Mouse (Mus musculus) c-Kit-positive CD71-negative TER-119-negative erythroid progenitor cells, embryonic 14.5 days (primary cell): Measurements from ENCODE around the gene Jagn1.

Experiments used
- DNase-seq: peaks from one replicate; pipeline ENCODE4 v3.0.0-alpha.2; 2013; ENCODE audit warnings: low read depth

Jagn1 gene

GRCm38 (mm10) chr6:113442442-113443090 is at the start of gene Jagn1:
Jagn1 (plus strand) TSS chr6:113442569.
- peak; percentile 98 for DNase-seq

DNA sequence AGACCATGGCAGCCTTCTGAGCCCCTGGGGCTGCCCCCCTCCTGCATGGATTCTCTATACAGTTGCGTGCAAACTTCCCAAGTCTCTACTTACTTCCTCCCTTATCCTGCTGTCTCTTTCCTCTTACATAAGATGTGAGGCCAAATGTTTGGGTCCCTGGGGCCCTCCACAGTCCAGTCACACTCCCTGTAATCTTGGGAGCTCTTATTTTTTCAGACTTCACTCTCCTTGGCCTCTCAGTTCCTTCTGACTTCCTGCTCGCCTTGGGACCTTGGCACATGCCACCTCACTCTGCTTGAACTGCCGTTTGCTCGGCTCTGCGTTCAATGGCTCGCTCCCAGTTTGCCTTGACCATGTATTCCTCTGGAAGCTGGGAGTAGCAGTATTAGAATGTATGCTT is 48.4 kb upstream of the Jagn1 start:
- no peak for DNase-seq

- no peak for DNase-seq
Observed at GRCm38 (mm10) chr6:113394811-113395210, 47.6 kb upstream of the Jagn1 start.

DNA sequence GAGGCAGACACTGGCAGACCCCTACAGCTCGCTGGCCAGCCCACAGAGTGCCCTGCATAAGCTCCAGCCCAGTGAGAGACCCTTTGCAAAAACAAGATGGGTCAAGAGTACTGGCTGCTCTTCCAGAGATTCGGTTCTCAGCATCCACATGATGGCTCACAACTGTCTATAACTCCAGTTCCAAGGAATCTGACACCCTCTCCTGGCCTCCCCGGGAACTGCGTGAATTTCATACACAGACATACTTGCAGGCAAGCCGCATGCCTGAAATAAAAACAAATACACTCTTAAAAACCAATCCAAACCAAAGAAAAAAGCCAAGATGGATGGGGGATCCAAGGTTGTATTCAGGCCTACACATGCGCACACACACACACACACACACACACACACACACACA is 46.9 kb upstream of the Jagn1 start:
- no peak for DNase-seq

GRCm38 (mm10) chr6:113396270-113397030 is 45.9 kb upstream of the Jagn1 start:
- DNase-seq, result no peak

DNA sequence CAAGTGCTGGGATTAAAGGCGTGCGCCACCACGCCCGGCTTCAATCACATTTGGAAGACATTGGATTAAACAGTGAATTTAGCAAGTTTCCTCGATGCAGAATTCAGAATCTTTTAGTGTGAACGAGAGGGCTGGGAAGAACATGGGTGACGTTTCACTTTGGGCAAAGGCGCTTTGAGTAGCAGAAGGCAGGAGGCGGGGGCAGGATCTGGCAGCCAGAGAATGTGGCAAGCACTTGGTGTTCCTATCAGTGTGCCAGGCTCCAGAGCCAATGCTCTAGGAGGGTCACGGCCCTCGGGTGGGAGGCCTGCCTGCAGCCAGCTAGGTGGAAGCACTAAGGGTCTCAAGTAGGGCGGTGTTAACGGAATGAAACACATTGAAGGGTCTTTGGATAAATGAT is 40.3 kb upstream of the Jagn1 start:
- no peak for DNase-seq

DNA sequence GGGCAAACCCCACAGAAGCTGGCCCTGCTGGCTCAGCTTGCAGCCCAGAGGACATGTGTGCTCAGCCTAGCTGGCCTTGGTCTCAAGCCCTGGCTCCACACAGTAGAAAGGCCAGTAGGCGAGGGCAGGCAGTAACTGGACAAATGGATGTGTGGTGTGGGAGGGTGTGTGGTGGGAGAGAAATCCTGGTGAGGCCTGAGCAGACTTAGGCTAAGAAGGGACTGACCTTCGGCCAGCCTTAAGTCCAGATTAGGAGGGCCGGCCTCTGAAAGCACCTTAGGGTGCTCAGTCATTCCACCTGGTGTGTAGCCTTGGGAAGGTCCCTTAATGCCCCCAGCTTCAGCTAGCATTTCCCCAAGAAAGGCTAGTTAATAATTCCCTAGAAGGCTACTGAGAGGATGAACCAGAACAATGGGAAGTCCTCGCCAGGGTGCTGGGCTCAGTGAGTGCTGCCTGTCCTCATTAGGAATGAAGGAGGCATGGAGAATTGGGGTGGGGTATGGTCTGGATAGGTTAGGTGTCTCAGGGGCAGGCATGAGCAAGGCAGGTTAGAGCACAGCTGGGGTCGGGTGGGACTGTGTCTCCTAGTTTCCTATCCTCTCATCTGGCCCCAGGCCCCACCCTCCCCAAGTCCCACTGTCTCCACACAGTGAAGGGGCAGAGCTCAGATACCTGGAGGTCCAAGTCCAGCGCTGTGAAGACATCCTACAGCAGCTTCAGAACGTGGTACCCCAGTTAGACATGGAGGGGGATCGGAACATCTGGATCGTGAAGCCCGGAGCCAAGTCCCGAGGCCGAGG is 37.5 kb upstream of the Jagn1 start:
- no peak for DNase-seq

- DNase-seq, result no peak
Observed at GRCm38 (mm10) chr6:113405483-113405882, 36.9 kb upstream of the Jagn1 start.

GRCm38 (mm10) chr6:113406683-113407082 is 35.7 kb upstream of the Jagn1 start:
- no peak for DNase-seq

DNA sequence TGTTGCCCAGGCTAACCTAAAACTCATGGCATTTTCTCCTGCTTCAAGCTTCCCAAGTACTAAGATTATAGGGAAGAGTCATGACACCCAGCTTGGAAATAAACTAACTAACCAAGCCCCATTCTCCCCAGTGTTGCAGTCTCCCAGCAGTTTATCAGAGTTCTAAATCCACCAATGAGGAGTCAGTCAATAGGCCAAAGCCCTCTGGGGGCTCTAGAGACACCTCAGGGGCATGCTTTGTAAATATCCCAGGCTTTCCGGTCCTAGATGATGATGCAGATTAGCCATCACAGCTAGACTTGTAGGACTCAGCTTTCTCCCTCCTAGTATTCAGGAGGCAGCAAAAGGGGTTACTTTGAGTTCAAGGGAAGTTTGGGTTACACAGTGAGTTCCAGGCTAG is 32.4 kb upstream of the Jagn1 start:
- no peak for DNase-seq

DNA sequence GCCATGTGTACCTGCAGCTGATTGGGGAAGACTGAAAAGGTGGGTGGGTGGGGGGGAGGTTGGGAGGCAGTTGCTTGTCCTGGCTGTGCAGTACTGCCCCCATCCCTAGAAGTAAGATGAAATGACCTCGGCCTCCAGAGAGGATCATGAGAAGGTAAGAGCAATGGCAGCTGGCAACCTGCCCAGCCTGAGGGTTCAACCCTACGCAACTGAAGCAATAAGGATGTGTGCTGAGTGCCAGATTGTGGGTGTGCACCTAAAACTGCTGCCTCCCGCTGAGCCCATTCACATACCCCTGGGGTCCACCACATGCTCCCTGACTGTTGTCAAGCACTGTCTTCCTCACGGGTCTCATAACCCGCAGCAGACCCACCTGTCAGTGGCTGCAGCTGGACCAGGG is 26.0 kb upstream of the Jagn1 start:
- DNase-seq, result no peak

DNA sequence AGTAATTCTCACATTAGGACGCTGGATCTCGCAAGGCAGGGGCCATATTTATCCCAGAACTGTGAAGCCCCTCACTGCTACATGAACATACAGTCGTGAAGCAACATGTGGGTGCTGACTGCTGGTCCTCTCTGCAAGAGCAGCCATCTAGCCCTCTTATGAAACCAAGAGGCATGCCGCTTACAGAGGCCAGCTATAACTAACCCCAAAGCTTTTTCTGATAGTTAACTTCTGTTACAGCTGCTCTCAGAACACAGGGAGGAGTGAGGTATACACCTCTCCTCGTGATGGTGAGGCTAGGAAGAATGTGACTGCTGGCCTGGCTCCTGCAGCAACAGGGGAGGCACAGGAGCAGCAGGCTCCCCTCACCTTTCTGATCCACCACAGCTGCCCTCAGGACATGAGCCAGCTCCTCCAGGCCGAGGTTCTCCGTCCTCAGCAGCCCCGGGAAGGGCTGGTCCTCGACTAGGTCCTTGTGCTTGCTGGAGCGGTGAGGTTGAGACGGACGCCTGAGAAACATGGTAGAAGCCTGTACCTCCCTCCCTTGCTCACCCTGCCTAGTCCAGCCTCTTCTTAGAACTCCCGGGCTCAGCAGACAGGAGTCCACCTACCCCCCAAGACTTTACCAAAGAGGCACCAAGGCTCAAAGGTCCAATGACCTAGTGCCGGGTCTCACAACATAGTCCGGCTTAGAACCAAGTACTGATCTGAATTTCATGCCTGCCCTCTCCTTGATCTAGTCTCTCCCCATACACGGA is 23.7 kb upstream of the Jagn1 start:
- no peak for DNase-seq

- DNase-seq, result peak; percentile 99
Observed at GRCm38 (mm10) chr6:113419199-113419587, 23.2 kb upstream of the Jagn1 start, which contains the start of gene Rpusd3. Rpusd3 (minus strand) TSS chr6:113419340.

- DNase-seq, result no peak
Observed at GRCm38 (mm10) chr6:113423000-113423399, 19.4 kb upstream of the Jagn1 start.

- DNase-seq, result no peak
Observed at GRCm38 (mm10) chr6:113424187-113424586, 18.2 kb upstream of the Jagn1 start.

DNA sequence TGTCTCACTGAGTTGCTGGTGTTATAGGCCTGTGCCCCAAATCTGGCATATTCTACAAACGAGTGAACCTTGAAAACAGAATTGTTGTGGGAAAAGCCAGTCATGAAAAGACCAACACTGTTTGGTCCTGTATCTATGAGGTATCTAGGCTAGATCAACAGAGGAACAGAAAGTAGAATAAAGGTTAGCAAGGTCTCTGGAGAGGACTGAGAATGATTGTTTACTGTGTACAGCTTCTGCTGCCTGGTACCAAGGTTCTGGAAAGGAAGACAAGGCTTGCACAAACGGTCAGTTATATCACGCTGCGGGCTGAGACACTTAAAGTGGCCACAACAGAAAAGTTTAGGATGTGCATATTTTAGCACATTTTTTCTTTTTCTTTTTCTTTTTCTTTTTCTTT is 15.7 kb upstream of the Jagn1 start:
- no peak for DNase-seq

- no peak for DNase-seq
Observed at GRCm38 (mm10) chr6:113427397-113427796, 15.0 kb upstream of the Jagn1 start.

DNA sequence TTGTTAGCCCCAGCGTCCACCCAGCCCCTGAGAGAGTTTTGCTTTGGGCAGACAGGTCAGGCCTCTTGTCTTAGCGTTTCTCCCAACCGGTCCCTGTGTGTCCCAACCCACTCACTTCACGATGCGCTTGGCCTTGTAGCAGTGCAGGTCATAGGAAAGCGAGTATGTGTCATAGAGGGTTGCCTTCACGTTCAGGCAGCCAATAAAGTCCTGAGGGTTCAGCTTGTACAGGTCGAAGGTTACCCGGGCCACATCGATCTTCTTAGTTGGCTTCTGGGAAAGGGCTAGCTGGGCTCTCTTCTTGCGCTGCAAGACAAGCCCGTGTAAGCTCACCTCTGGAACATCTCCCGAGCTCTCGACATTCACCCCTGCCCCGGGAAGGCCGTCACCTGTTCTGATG is 14.4 kb upstream of the Jagn1 start:
- DNase-seq, result no peak

DNA sequence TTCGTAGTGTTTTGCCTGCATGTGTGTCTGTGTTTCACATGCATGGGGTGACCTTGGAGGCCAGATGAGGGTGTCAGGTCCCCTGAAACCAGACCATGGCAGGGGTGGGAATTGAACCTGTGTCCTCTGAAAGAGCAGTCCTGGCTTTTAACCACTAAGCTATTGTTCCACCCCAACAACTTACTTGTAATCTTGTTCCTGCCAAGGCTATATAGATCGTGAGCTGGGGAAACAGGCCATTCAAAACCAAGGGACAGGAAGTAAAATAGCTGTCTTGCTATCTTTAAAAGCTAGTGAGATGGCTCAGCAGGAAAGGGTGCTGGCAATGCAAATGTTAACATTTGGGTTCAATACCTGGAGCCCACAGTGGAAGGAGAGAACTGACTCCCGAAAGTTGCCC is 12.4 kb upstream of the Jagn1 start:
- DNase-seq, result no peak

DNA sequence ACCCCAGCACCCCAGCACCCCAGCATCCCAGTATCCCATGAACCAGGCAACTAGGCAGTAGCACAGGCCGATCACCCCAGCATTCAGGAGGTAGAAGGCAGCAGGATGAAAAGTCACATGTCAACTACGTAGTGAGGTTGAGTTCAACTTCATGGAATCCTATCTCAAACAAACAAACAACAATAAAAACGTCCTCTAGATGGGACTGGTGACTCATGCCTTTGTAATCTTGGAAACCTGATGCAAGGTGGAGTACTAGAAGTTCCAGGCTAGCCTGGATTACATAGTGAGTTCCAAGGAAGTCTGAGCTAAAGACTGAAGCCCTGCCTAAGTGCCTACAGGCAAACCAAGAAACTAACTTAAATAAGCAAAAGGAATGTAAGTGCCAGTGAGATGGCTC is 11.5 kb upstream of the Jagn1 start:
- no peak for DNase-seq

DNA sequence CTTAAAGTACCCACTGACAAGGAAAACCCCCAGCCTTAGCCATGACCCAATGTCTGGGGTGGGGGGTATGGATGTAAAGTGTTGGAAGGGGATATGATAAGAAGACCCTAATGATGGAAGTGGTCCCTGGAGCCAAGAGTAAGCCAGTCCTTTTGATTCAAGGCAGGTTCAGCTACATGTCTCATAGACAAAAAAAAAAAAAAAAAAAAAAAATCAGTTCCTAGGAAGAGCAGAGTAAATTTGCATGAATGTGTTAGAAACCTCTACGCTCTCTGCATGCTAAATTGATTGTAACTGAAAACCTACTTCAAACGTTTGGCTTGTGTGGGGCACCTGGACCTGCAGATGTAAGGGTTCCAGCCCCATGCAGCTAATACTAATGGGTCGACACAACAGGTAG is 10.6 kb upstream of the Jagn1 start:
- no peak for DNase-seq

DNA sequence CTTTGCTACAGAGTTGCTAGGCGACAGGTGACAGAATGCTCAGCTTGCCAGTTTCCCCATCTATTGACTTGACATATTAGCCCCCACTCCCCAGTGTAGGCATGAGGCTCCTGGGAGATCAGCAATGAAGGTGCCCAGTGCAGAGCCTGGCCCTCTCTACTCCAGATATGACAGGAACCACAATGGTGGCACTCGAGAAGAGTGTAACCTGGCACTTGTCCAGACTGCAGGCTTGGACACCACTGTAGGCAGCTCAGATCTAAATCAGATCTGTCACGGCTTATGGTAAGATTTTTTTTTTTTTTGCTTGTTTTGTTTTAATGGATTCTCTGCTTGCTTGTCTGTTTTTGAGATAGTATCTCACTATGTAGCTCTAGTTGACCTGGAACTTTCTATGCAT is 8.7 kb upstream of the Jagn1 start:
- no peak for DNase-seq
